Mouse (Mus musculus) intestine, postnatal 0 days (tissue): ENCODE measurements at regions not wholly inside any gene's neighbourhood (a gene's known extent, or its start where the extent isn't known, plus 50 kb on each side); places are given as distances from the start of the nearest gene placed in this dataset.

Source experiments
- ATAC-seq: fragments of 200-750 bp; cut with Nextera tagmentation; 2 replicates; pipeline ENCODE4 v1.8.0; 2017; ENCODE audit warnings: mild to moderate bottlenecking, moderate TSS enrichment, moderate library complexity
- H3K27ac ChIP-seq: fragments of 300-500 bp; sonication (generic); 2 replicates; pipeline ENCODE4 v1.5.1; 2014; ENCODE audit warnings: mild to moderate bottlenecking, low read depth, low read length, moderate library complexity
- H3K27me3 ChIP-seq: fragments of 300-500 bp; sonication (generic); replicated peaks from 2 replicates; pipeline ENCODE4 v1.6.1; 2014; ENCODE audit warnings: low read length, mixed read lengths; ENCODE audit not compliant: control insufficient read depth, insufficient read depth
- H3K36me3 ChIP-seq: fragments of 300-500 bp; sonication (generic); 2 replicates; pipeline ENCODE4 v1.6.1; 2014; ENCODE audit warnings: mild to moderate bottlenecking, moderate library complexity; ENCODE audit not compliant: control insufficient read depth, insufficient read depth
- H3K4me1 ChIP-seq: fragments of 300-500 bp; sonication (generic); replicated peaks from 2 replicates; pipeline ENCODE4 v1.6.1; 2014; ENCODE audit warnings: antibody characterized with exemption, low read length, mixed read lengths; ENCODE audit not compliant: control insufficient read depth, insufficient read depth
- H3K4me2 ChIP-seq: fragments of 300-500 bp; sonication (generic); replicated peaks from 2 replicates; pipeline ENCODE4 v1.6.1; 2014; ENCODE audit warnings: low read depth, mild to moderate bottlenecking, moderate library complexity
- H3K4me3 ChIP-seq: fragments of 300-500 bp; sonication (generic); 2 replicates; pipeline ENCODE4 v1.5.1; 2014; ENCODE audit warnings: low read depth, low read length
- H3K9ac ChIP-seq: fragments of 300-500 bp; sonication (generic); 2 replicates; pipeline ENCODE4 v1.6.1; 2014; ENCODE audit warnings: mild to moderate bottlenecking, low read depth, low read length
- H3K9me3 ChIP-seq: fragments of 300-500 bp; sonication (generic); 2 replicates; pipeline ENCODE4 v1.6.1; 2016; ENCODE audit warnings: mixed run types; ENCODE audit not compliant: control insufficient read depth
- CTCF ChIP-seq: sonication (generic); IDR thresholded peaks from 2 replicates; pipeline ENCODE4 v1.5.1; 2016; ENCODE audit warnings: low read depth, mild to moderate bottlenecking, control low read depth, antibody characterized with exemption, moderate library complexity
- WGBS: fragments of 180-500 bp; shearing (Covaris S2); extraction: QIAGEN DNeasy Blood & Tissue Kit; methylation state at CpG from one replicate; pipeline ENCODE4 v1.1.7; 2014; 5-methylcytosine and 5-hydroxymethylcytosine counted together

DNA sequence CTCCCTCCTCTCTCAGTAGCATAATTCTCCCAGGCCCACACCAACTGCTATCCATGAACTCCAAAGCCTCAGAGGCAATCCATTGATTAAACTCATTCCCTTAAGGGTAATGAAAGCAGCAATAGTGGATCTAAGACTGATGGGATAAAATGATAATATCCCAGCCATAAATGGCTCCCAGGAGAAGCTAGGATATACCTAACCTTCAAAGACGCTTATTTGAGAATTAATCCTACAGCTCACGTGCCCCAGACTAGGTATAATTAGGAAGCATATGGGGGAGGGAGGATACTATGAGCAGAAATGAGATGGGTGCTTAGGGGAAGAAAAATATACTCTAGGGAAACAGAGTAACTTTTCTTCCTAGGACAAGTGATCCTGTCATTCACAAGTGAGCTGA lies 52.8 kb upstream of the Rnf32 start:
- Histone ChIP-seq H3K27ac (no peak overlapping the region), H3K4me3 (no peak overlapping the region), H3K36me3 (no peaks in the 10 kb centered on the region), H3K9me3 (no peaks in the 10 kb centered on the region), H3K9ac (no peak overlapping the region), H3K4me2 (no peak overlapping the region), H3K27me3 (no peaks in the 10 kb centered on the region), H3K4me1 (no peaks in the 10 kb centered on the region)
- no peak for ATAC-seq
- TF ChIP-seq CTCF, result no peak
- 87% methylated on average over 2 of the region's 2 CpGs for WGBS

DNA sequence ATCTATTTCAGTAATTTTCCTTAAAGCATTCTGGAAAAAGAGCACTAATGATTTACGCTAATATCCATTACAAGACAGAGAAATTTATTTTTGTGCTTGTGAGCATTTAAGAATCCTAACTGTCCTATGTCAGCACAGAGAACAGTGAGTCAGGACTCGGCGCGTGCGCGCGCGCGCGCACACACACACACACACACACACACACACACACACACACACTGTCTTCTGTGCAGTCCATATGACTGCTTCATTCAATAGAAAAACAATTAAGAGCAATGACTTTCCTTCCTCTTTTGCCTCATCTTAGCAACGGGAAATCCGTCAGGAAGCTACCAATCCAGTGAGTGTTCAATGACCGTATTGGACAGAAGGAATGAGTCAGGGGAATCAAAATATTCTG lies 53.3 kb upstream of the Rnf32 start:
- Histone ChIP-seq H3K9me3 (no peaks in the 10 kb centered on the region), H3K4me2 (no peak overlapping the region), H3K27ac (no peak overlapping the region), H3K9ac (no peak overlapping the region), H3K27me3 (no peaks in the 10 kb centered on the region), H3K4me3 (no peak overlapping the region), H3K4me1 (no peaks in the 10 kb centered on the region), H3K36me3 (no peaks in the 10 kb centered on the region)
- WGBS, result 89% methylated on average over 13 of the region's 13 CpGs
- TF ChIP-seq CTCF, result no peak
- ATAC-seq, result no peak

DNA sequence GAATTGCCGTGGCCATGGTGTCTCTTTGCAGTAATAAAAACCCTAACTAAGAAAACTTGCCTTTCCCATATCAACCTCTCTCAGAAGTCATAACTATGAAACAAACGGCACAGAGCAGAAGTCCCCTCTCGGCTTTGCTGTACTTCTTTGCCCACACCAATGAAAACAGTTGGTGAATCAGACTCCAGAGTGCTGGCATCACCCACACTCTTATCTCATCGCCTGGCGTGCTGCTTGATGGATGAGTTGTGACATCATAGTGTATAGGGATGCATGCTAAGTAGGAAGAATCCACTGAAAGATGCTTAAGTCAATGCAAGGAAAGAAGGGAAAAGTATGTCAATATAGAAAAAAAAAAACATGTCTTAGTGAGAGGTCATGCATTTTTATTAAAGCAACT lies 58.3 kb upstream of the Rnf32 start:
- Histone ChIP-seq H3K27ac (no peak overlapping the region), H3K4me3 (no peak overlapping the region), H3K4me2 (no peak overlapping the region), H3K36me3 (no peaks in the 10 kb centered on the region), H3K27me3 (no peaks in the 10 kb centered on the region), H3K9ac (no peak overlapping the region), H3K4me1 (no peaks in the 10 kb centered on the region), H3K9me3 (no peaks in the 10 kb centered on the region)
- 82% methylated on average over 5 of the region's 5 CpGs for WGBS
- no peak for TF ChIP-seq CTCF
- ATAC-seq, result no peak

DNA sequence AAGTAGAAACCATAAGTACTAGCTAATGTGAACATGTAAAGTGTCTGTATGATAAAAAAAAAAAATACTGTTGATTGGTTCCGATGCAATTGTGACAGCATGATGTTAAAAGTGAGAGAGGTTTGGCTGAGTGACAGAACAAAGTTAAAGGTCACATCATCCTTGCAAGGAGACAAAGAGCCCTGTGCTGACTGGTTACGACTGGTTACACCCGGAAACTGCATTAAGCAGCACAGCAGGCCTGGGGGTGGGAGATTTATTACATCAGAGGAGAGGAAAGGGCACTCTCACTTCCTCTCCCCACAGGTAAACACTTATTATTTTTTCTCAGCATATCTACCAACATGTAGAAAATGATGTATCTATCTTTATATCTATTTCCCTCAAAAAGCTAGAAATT lies 63.5 kb upstream of the Rnf32 start:
- Histone ChIP-seq H3K4me2 (no peak overlapping the region), H3K9me3 (no peaks in the 10 kb centered on the region), H3K27me3 (no peaks in the 10 kb centered on the region), H3K27ac (no peak overlapping the region), H3K4me1 (no peaks in the 10 kb centered on the region), H3K4me3 (no peak overlapping the region), H3K9ac (no peak overlapping the region), H3K36me3 (no peaks in the 10 kb centered on the region)
- ATAC-seq, result no peak
- no peak for TF ChIP-seq CTCF
- 24% methylated on average over 3 of the region's 3 CpGs for WGBS

DNA sequence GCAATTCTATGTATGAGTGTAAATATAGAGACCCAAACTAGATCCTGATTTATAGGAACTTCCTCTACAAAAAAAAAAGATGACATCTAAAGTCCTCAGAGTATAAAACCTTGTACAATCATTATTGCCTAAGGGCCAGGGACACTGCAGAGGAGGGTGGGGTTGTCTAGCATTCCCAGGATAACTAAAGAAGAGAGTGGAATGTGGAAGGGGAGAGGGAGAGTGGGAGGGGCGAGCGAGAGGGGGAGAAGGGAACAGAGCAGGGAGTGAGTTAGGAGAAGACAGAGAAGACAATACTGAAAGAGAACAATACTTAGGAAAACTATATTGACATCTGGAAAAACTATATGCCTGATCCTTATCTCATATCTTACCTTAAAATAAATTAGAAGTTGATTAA lies 64.0 kb upstream of the Rnf32 start:
- H3K9ac ChIP-seq, result no peak overlapping the region
- H3K4me1 ChIP-seq, result no peaks in the 10 kb centered on the region
- H3K36me3 ChIP-seq, result no peaks in the 10 kb centered on the region
- no peaks in the 10 kb centered on the region for H3K9me3 ChIP-seq
- no peak for TF ChIP-seq CTCF
- no peak for ATAC-seq
- H3K4me2 ChIP-seq, result no peak overlapping the region
- no peak overlapping the region for H3K4me3 ChIP-seq
- no peaks in the 10 kb centered on the region for H3K27me3 ChIP-seq
- WGBS, result 28% methylated on average over 2 of the region's 2 CpGs
- H3K27ac ChIP-seq, result no peak overlapping the region

DNA sequence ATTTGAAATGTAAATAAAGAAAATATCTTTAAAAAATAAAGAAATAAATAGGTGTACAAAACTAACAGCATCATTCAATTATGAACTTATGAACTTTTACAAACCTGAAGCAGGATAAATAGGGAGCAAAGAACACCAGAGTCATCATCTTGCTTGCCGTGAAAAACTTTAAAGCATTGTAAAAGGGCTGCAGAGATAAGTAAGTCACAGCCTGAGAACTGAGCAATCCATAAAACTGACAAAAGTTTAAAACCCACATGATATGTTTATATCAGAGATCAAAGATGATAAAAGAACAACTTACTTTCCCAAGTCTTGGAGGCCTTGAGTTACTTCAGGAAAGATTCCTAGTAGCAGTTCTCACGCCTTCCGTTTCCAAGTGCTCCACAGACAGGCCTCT lies 66.1 kb upstream of the Rnf32 start:
- 25% methylated on average over 3 of the region's 3 CpGs for WGBS
- H3K4me2 ChIP-seq, result no peak overlapping the region
- H3K27me3 ChIP-seq, result no peaks in the 10 kb centered on the region
- H3K9me3 ChIP-seq, result no peaks in the 10 kb centered on the region
- no peak for TF ChIP-seq CTCF
- H3K27ac ChIP-seq, result no peak overlapping the region
- no peak overlapping the region for H3K9ac ChIP-seq
- no peaks in the 10 kb centered on the region for H3K4me1 ChIP-seq
- H3K4me3 ChIP-seq, result no peak overlapping the region
- no peak for ATAC-seq
- no peaks in the 10 kb centered on the region for H3K36me3 ChIP-seq

DNA sequence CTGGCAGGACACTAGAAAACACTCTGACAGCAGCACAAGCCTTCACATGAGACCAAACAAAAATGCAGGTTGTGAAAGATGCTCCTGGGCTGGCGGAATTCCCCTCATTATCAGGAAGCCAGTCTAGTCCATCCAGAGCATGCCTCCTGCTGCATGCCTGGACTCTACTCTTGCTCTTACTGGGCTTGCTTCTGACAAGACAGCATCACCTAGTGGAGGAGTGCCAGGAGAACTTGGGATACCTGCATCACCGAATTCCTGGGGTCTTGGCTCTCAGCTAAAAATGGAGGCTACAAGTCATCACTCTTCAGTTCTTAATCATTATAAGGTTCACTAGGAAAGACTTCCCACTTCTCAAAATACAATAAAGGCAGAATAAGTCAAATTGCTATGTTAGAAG lies 78.8 kb upstream of the Rnf32 start:
- peak; percentile 54 for TF ChIP-seq CTCF
- Histone ChIP-seq H3K4me1 (no peaks in the 10 kb centered on the region), H3K9ac (no peak overlapping the region), H3K9me3 (no peaks in the 10 kb centered on the region), H3K4me2 (no peak overlapping the region), H3K36me3 (no peaks in the 10 kb centered on the region), H3K4me3 (no peak overlapping the region), H3K27me3 (no peaks in the 10 kb centered on the region), H3K27ac (no peak overlapping the region)
- no peak for ATAC-seq
- 57% methylated on average over 2 of the region's 2 CpGs for WGBS
